Mouse (Mus musculus) stomach, postnatal 0 days (tissue): ENCODE measurements at regions not wholly inside any gene's neighbourhood (a gene's known extent, or its start where the extent isn't known, plus 50 kb on each side); places are given as distances from the start of the nearest gene placed in this dataset.

Experiments
- CTCF ChIP-seq: IDR thresholded peaks from 2 replicates; pipeline ENCODE4 v1.5.1; 2016; ENCODE audit warnings: antibody characterized with exemption, low read depth, mild to moderate bottlenecking, moderate library complexity
- EP300 ChIP-seq: optimal IDR thresholded peaks from 2 replicates; pipeline ENCODE3; 2016; ENCODE audit warnings: antibody characterized with exemption

DNA sequence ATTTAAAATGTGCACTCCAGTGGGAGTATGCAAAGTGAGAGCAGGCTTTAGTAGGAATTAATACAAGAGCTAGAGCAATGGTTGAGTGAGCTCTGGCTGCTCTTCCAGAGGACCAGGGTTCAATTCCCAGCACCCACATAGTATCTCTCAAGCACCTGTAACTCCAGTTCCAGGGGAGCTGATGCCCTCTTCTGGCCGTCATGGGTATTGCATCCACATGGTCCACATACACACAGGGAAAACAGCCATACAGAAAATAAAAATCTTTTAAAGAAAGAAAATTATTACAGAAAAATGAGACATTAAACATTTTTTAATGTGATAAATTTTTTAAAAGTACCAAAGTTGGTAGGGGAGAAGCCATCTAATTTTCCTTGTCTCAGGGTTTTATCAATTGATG, 196.3 kb downstream of the Cdc5l start:
- peak; percentile 47 for TF ChIP-seq CTCF
- TF ChIP-seq EP300: no peak
